Mouse (Mus musculus) hindbrain, embryonic 12.5 days (tissue): ENCODE results near the gene Plekha8. TPM values are rescaled to one million over a fixed set of nuclear protein-coding genes. Genes with fewer than 3 reads are reported as not detected.

ENCODE experiments used
- ATAC-seq: fragments of 200-750 bp; cut with Nextera tagmentation; 2 replicates; pipeline ENCODE4 v1.8.0; 2017; ENCODE audit warnings: moderate TSS enrichment; ENCODE audit not compliant: low FRiP score
- H3K27ac ChIP-seq: fragments of 300-500 bp; sonication (generic); 2 replicates; pipeline ENCODE4 v1.5.1; 2016; ENCODE audit warnings: mild to moderate bottlenecking
- H3K27me3 ChIP-seq: fragments of 300-500 bp; sonication (generic); 2 replicates; pipeline ENCODE4 v1.6.1; 2016; ENCODE audit warnings: mild to moderate bottlenecking
- H3K36me3 ChIP-seq: fragments of 300-500 bp; sonication (generic); 2 replicates; pipeline ENCODE4 v1.6.1; 2016; ENCODE audit warnings: mild to moderate bottlenecking
- H3K4me1 ChIP-seq: fragments of 300-500 bp; sonication (generic); 2 replicates; pipeline ENCODE4 v1.6.1; 2016
- H3K4me2 ChIP-seq: fragments of 300-500 bp; sonication (generic); replicated peaks from 2 replicates; pipeline ENCODE4 v1.6.1; 2016; ENCODE audit warnings: mild to moderate bottlenecking
- H3K4me3 ChIP-seq: fragments of 300-500 bp; sonication (generic); 2 replicates; pipeline ENCODE4 v1.5.1; 2016; ENCODE audit warnings: mild to moderate bottlenecking
- H3K9ac ChIP-seq: fragments of 300-500 bp; sonication (generic); 2 replicates; pipeline ENCODE4 v1.6.1; 2016; ENCODE audit warnings: mild to moderate bottlenecking, moderate library complexity
- H3K9me3 ChIP-seq: fragments of 300-500 bp; sonication (generic); replicated peaks from 2 replicates; pipeline ENCODE4 v1.6.1; 2016; ENCODE audit warnings: mild to moderate bottlenecking
- whole genome bisulfite sequencing: fragments of 180-500 bp; shearing (Covaris S2); methylation state at CpG from one replicate; pipeline ENCODE4 v1.1.7; 2016; 5-methylcytosine and 5-hydroxymethylcytosine counted together
- polyA plus RNA-seq: library from polyadenylated mRNA; unstranded; fragments of >200 nt; fragmentation: Nextera tagmentation; extraction: Ambion mirVana; gene quantifications from 2 replicates; pipeline ENCODE4 v1.2.1, GENCODE M21; 2016

The Plekha8 gene
- polyA plus RNA-seq: 17.7 and 19.4 TPM in 2 replicates

DNA sequence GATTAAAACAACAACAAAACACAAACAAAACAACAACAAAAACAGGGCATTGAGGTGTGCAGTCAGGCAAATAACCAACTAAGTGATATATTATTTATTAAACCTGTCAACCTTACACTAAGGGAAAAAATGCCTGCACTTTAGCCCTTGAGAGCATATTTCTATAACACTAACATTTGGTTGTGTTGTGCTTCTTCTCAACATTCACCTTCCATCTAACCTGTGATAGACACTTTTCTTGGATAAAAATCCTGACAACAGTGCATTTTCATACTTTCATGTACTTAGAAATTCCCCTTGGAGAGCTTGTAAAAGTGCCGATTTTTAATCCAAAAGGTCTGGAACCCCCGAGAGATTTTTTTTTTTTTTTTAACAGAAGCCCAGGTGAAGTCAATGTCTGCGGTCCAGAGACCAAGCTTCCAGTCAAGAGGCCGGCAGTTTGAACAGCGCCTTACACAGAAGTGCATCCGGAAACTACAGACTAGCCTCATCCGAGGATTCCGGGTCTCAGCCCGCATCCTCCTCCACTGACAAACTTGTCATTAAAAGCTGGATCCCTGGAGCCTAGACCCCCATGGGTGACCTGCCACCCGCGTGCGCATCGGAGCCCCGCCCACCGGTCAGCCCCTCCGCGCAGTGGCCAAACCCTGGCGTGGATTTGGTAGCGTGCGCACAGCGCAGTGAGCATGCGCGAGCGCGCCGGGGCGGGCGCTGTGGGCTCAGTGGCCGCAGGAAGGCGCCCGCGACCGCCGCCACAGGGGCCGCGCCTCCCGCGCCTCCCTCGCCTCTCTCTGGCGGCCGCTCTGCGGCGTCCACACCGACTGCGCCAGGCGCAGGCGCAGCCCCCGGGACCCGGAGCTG is at the start of gene Plekha8:
TSS of gene Plekha8 (plus strand) at position 643 of the 861 bp plus-strand sequence.
- peak within 1 kb of the TSS; percentile 90 for H3K9ac ChIP-seq
- peak within 1 kb of the TSS; percentile 74 for H3K4me2 ChIP-seq
- H3K36me3 ChIP-seq: no peaks in the 10 kb centered on the region
- H3K27me3 ChIP-seq: no peaks in the 10 kb centered on the region
- H3K27ac ChIP-seq: peak within 1 kb of the TSS; percentile 86
- no peaks in the 10 kb centered on the region for H3K9me3 ChIP-seq
- ATAC-seq: peak; percentile 93
- under 1% methylated on average over 46 of the region's 49 CpGs for WGBS
- H3K4me1 ChIP-seq: peaks cover 33% of the 10 kb centered on the region
- peak within 1 kb of the TSS; percentile 92 for H3K4me3 ChIP-seq

DNA sequence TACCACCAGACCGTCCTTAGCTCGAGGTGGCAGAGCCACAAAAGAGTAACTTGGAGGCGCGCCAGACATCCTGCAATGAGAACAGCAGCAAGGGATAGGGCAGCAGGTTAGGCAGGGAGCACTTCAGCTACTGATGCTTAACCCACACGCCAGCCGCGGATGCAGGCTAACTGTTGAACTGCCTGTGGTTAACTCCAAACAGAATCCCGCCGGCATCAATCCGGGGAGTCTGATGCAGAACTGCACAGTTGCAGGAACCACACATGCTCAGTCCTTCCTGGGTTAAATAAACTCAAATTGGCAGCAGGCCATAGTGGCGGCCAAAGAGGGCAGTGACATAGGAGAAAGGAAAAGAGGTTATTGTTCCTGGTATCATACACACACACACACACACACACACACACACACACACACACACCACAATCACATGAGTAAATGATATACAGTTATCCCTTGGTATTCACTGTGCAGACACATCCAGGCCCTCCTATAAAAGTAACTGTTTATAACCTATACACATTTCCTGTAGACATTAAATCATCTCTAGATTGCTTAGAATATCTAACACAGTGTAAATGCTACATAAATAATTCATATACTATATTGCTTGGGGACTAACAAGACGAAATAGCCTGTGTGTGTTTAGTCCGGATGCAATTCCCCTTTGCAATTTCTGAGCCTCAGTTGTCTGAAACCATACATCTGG is 46.4 kb upstream of the Plekha8 start:
- peaks cover 51% of the 10 kb centered on the region for H3K4me1 ChIP-seq
- peak; percentile 35 for ATAC-seq
- H3K27ac ChIP-seq: peak overlapping the region; percentile 32; the same call in 1 of the 2 replicates
- no peak overlapping the region for H3K4me3 ChIP-seq
- H3K9ac ChIP-seq: no peak overlapping the region
- peaks cover 8% of the 10 kb centered on the region for H3K36me3 ChIP-seq
- no peak overlapping the region for H3K4me2 ChIP-seq
- peaks cover 4% of the 10 kb centered on the region; the same call in 1 of the 2 replicates for H3K9me3 ChIP-seq
- no peaks in the 10 kb centered on the region for H3K27me3 ChIP-seq
- WGBS: 65% methylated on average over 13 of the region's 13 CpGs

DNA sequence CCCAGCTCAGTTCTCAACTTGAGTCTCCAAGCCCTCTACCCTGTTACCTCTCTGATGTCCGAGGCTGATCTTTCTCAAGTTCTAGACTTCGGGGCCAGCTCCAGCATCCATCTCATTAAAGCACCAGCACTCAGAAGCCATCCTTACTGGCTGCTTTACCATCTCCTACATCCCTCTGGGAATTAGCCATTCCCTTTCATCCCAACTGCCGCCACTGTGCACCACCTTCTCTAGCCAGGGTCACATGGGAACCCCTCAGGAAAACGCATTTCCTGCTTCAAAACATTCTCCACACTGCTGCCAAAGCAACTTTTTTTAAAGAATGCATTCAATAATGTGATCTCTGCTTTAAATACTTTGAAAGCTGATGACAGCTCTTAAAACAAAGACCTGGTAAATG is 45.6 kb upstream of the Plekha8 start:
- H3K27me3 ChIP-seq: no peaks in the 10 kb centered on the region
- 67% methylated on average over 4 of the region's 4 CpGs for WGBS
- no peak overlapping the region for H3K4me2 ChIP-seq
- H3K9me3 ChIP-seq: no peaks in the 10 kb centered on the region
- H3K4me3 ChIP-seq: no peak overlapping the region
- ATAC-seq: no peak
- peaks cover 59% of the 10 kb centered on the region for H3K4me1 ChIP-seq
- H3K9ac ChIP-seq: no peak overlapping the region
- no peaks in the 10 kb centered on the region for H3K36me3 ChIP-seq
- H3K27ac ChIP-seq: no peak overlapping the region

DNA sequence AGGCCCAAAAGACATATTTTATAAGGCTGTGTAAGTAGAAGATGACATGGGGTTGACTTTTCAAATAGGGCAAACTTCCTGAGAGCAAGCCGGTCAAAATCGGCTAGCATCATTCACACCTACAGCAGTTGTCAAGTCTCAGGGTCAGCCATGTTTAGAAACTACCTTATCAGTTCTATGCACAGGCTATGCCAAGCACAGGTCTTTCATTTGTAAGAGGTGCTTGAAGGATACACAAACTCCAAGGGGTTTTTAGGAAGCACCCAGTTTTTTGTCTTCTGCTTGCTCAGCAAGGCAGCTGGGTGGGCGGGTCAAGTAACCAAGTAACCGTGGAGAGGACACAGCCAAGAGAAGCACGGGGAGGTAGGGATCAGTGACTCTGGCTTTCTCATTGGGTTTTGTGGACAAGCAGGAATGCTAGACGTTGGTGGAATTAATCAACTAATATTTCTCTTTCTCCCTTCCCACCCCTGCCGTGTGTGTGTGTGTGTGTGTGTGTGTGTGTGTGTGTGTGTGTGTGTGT is 44.0 kb upstream of the Plekha8 start:
- 57% methylated on average over 6 of the region's 7 CpGs for WGBS
- Histone ChIP-seq H3K9me3 (no peaks in the 10 kb centered on the region), H3K27ac (no peak overlapping the region), H3K36me3 (no peaks in the 10 kb centered on the region), H3K4me1 (peaks cover 74% of the 10 kb centered on the region), H3K9ac (no peak overlapping the region), H3K27me3 (no peaks in the 10 kb centered on the region), H3K4me2 (no peak overlapping the region), H3K4me3 (no peak overlapping the region)
- no peak for ATAC-seq

DNA sequence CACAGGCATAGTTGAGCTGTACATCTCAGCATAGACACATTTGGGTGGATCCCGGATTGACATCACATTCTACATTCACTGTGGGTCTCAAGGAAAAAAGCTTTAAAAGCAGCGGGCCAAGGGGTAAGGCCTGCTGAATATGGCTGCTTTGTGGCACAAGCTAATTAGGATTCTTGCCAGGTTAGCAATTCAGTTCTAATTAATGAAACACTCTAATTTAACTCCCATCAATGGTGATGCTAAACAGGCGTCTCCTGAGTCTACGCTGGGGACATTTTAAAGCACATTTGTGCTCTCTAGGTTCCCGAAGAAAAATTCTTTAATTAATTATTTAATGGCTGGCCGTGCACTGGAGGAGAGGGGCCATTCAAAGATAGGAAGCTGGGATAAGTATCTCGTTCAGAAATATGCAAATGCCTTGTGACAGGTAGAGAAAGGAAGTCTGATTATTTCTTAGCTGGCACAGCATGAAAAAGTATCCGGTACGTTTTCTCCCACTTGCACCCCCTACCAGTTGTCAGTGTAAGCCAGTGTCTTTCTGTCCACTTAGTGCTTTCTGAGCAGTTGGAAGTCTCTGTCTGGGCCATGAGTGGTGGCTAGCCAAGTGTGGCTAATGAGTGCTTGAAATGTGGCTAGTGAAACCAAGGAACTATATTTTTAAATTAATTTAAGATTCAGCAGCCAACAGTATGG is 42.0 kb upstream of the Plekha8 start:
- Histone ChIP-seq H3K27ac (peak overlapping the region; percentile 60), H3K27me3 (no peaks in the 10 kb centered on the region), H3K4me2 (no peak overlapping the region), H3K9me3 (no peaks in the 10 kb centered on the region), H3K4me1 (peaks cover 73% of the 10 kb centered on the region), H3K9ac (no peak overlapping the region), H3K4me3 (no peak overlapping the region), H3K36me3 (no peaks in the 10 kb centered on the region)
- ATAC-seq: peak; percentile 69
- WGBS: 23% methylated on average over 9 of the region's 9 CpGs

DNA sequence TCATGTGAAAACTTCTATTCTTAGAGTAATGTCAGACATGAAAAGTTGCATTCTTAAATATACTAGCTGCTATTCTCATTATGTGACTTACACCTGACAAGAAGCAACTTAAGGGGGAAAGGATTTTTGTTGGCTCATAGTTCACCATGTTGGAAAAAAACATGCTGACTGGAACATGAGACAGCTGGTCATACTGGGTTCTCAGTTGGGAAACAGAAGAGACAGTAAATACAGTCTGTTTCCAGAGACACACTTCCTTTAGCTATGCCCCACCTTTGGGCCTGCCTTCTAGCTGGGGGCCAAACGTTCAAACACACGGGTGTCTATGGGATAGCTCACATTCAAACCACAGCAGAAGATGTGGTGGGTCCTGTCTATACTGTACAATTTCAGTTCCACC is 41.3 kb upstream of the Plekha8 start:
- H3K4me2 ChIP-seq: no peak overlapping the region
- H3K9ac ChIP-seq: no peak overlapping the region
- no peaks in the 10 kb centered on the region for H3K9me3 ChIP-seq
- H3K27ac ChIP-seq: peak overlapping the region; percentile 74
- H3K36me3 ChIP-seq: no peaks in the 10 kb centered on the region
- no peaks in the 10 kb centered on the region for H3K27me3 ChIP-seq
- ATAC-seq: no peak
- H3K4me1 ChIP-seq: peaks cover 71% of the 10 kb centered on the region
- no peak overlapping the region for H3K4me3 ChIP-seq
- WGBS: 53% methylated on average over 2 of the region's 2 CpGs

DNA sequence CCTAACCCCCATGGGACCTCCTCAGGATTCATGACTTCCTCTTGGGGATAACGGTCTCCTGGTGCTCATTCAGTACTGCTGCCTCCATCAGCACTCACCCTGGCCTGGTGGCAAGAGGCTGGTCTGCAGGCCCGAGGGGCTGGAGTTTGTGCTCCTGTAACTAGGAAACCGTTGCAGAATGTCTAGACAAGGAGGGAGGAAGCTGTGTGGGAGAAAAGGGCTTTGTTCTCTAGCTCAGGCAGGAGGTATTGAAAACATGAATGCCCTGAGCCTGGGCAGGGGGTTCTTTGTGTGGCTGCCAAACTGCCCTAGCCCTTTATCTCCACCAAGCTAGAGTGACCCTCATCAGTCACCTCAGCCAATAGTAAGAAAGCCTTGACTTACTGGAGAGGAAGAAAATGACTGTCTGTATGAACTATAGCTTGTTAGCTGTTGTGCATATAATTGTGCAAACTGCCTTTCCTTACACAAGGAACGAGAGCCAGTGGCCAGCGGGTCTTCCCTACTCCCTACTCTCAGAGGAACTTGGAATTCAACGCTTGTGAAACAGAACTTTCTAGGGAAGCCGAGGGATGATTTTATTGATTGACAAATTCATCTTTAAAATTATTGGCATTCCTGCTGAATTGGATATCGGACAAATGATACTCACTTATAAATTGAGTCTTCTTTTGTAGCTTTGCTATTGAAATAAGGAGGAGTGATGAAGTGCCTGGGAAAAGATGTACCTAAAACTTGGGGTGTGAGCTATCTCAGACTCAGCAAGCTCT is 40.4 kb upstream of the Plekha8 start:
- no peak overlapping the region for H3K4me3 ChIP-seq
- peak overlapping the region; percentile 74 for H3K27ac ChIP-seq
- no peak overlapping the region for H3K9ac ChIP-seq
- 15% methylated on average over 8 of the region's 8 CpGs for WGBS
- peaks cover 65% of the 10 kb centered on the region for H3K4me1 ChIP-seq
- no peaks in the 10 kb centered on the region for H3K36me3 ChIP-seq
- H3K27me3 ChIP-seq: no peaks in the 10 kb centered on the region
- no peaks in the 10 kb centered on the region for H3K9me3 ChIP-seq
- ATAC-seq: peak; percentile 83
- H3K4me2 ChIP-seq: no peak overlapping the region

DNA sequence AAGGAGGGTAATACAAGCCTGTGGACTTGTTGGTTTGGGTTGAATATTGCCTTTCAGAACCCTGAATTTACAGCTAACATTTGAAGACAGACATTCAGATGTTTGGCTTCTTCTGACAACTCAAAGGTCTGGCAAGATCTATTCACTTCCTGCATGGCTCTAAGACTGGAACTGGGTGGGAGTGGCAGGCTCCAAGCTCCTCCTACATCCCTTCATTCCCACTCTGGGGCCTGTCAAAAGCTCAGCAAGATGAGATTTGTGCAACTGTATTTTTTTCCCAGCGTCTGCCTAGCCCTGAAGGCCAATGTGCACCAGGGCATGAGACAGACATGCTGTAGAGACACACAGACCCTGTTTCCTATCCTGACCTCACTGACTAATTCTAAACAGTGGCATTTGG is 39.1 kb upstream of the Plekha8 start:
- peak overlapping the region; percentile 74; the same call in 1 of the 2 replicates for H3K27ac ChIP-seq
- no peak for ATAC-seq
- H3K4me1 ChIP-seq: peaks cover 61% of the 10 kb centered on the region

DNA sequence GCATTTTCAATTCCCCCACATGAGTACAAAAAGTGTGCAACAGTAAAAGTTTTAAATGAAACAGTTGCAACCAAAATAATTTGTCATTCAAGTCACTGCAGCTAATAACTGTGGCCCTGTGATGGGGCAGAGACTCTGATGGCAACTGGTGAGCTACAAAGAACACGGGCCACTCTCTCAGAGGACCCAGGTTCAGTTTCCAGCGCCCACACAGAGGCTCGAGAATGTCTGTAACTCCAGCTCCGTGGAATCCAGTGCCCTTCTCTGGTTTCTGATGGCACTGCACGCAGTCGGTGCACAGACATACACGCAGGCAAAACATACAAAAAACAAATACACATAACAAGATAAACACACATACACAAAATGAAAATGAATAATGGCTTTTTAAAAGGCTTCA is 37.2 kb upstream of the Plekha8 start:
- H3K27ac ChIP-seq: no peak overlapping the region
- H3K27me3 ChIP-seq: no peaks in the 10 kb centered on the region
- no peak for ATAC-seq
- no peak overlapping the region for H3K9ac ChIP-seq
- H3K4me1 ChIP-seq: peaks cover 53% of the 10 kb centered on the region
- no peaks in the 10 kb centered on the region for H3K36me3 ChIP-seq
- 91% methylated on average over 7 of the region's 7 CpGs for WGBS
- H3K4me3 ChIP-seq: no peak overlapping the region
- H3K9me3 ChIP-seq: no peaks in the 10 kb centered on the region
- H3K4me2 ChIP-seq: no peak overlapping the region

More for the DNA sequence above, 39.1 kb upstream of the Plekha8 start:
- H3K27me3 ChIP-seq: no peaks in the 10 kb centered on the region
- WGBS: 52% methylated on average over 1 of the region's 1 CpGs
- no peak overlapping the region for H3K4me3 ChIP-seq
- H3K9me3 ChIP-seq: no peaks in the 10 kb centered on the region
- no peaks in the 10 kb centered on the region for H3K36me3 ChIP-seq
- no peak overlapping the region for H3K9ac ChIP-seq
- no peak overlapping the region for H3K4me2 ChIP-seq

DNA sequence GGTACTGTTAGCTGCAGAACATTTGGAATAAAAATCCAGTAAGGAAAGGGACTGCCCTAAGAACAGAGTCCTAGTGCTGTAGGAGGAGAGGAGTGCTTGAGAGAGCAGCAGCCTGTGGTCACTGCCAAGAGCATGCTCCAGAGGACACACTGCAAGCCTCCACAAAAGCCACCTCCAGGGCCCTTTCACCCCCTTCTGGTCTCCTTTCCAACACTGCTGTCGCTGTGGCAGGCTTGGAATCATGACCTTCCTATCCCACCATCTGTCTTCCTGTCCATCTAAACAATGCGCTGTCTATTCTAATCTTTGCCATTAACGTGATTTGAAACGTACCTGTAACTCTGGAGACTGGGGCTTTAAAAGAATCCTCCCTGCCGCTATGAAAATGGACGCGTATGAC is 36.4 kb upstream of the Plekha8 start:
- Histone ChIP-seq H3K36me3 (no peaks in the 10 kb centered on the region), H3K9me3 (no peaks in the 10 kb centered on the region), H3K4me2 (no peak overlapping the region), H3K4me3 (no peak overlapping the region), H3K27ac (no peak overlapping the region), H3K27me3 (no peaks in the 10 kb centered on the region), H3K9ac (no peak overlapping the region), H3K4me1 (peaks cover 48% of the 10 kb centered on the region)
- no peak for ATAC-seq
- 51% methylated on average over 7 of the region's 7 CpGs for WGBS

DNA sequence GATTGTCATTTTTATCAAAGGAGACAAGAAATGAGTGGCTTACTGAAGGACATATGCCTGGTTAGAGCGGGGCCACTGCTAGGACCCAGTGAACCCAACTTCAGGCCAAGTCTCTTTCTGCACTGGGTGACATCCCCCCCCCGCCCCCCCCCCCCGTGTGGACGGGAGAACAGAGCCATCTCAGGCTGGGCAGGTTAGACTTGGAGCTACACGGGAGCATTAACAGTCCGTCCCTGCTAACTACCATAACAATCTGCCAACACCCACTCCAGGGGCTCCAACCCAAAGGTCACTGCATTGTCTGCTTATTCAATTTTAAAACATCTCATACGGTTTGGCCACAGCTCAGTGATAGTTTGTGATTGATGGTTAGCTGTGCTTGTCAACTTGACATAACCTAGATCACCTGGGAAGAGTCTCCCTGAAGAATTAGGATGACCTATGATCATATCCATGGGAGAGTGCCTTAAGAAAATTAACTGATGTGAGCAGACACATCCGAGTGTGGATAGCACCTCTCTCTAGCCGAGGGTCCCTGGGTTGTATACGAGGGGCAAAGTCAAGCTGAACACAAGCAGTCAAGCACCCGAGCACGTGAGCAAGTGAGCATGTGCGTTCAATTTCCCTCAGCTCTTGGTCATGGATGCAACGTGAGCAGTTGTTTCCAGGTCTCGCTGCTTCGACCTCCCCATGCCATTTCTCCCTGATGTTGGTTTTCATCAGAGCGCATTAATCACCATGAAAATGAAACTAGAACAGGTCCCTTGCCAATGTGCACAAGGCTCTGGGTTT is 32.7 kb upstream of the Plekha8 start:
- H3K9me3 ChIP-seq: no peaks in the 10 kb centered on the region
- no peak overlapping the region for H3K9ac ChIP-seq
- no peaks in the 10 kb centered on the region for H3K36me3 ChIP-seq
- H3K27me3 ChIP-seq: no peaks in the 10 kb centered on the region
- no peak overlapping the region for H3K4me2 ChIP-seq
- H3K4me1 ChIP-seq: peaks cover 51% of the 10 kb centered on the region
- H3K4me3 ChIP-seq: no peak overlapping the region
- H3K27ac ChIP-seq: no peak overlapping the region
- ATAC-seq: no peak
- WGBS: 63% methylated on average over 16 of the region's 17 CpGs
